In genomic region chr11:95830411-95831275, GRCm38 (mm10) we compare ENCODE assay signal across 8 mouse cellular contexts. TPM values are rescaled to one million over a fixed set of nuclear protein-coding genes. Genes with fewer than 3 reads are reported as not detected.
DNase-seq lines count a peak whose midpoint lies in the region; ATAC-seq and TF ChIP-seq lines count a peak whose summit lies in the region.

No protein-coding gene starts in this region.

- TF ChIP-seq POLR2A in liver, adult 2 months (IDR thresholded peaks at IDR 0.05; ENCODE audit: extremely low read depth, insufficient read depth, low read length) = no peak

- no peak for DNase-seq in liver, adult 2 months (ENCODE audit: extremely low read depth, low read depth, low spot score)
- DNase-seq in liver = no peak
- peak; percentile 53 for DNase-seq in induced T-regulatory cell, adult 2 months (ENCODE audit: low read depth)
- DNase-seq in frontal cortex, adult 2 months (ENCODE audit: extremely low spot score in 1 of 2, low spot score in 1 of 2) = no peak
- DNase-seq in ovary, postnatal 10 days (ENCODE audit: low spot score) = no peak

- no peak for TF ChIP-seq CTCF in liver, adult 2 months (IDR thresholded peaks at IDR 0.05; ENCODE audit: low read depth, low read length)

- no peaks in the 10 kb centered on the region for H3K36me3 ChIP-seq in liver, adult 2 months (ENCODE audit: control insufficient read depth, insufficient read depth, low read length)
- no peaks in the 10 kb centered on the region for H3K36me3 ChIP-seq in embryonic facial prominence, embryonic 13.5 days
- H3K36me3 ChIP-seq in midbrain, embryonic 15.5 days (replicated peaks) = no peaks in the 10 kb centered on the region

- H3K9ac ChIP-seq in liver, adult 2 months (ENCODE audit: low read depth, low read length) = no peak overlapping the region
- H3K9ac ChIP-seq in embryonic facial prominence, embryonic 13.5 days = peak overlapping the region; percentile 61
- no peak overlapping the region for H3K9ac ChIP-seq in midbrain, embryonic 15.5 days

- H3K27me3 ChIP-seq in liver, adult 2 months (ENCODE audit: control insufficient read depth, insufficient read depth, low read length) = peaks cover 5% of the 10 kb centered on the region; the same call in 1 of the 2 replicates
- peaks cover 98% of the 10 kb centered on the region for H3K27me3 ChIP-seq in embryonic facial prominence, embryonic 13.5 days
- H3K27me3 ChIP-seq in midbrain, embryonic 15.5 days (replicated peaks) = peaks cover 92% of the 10 kb centered on the region

- peak overlapping the region; percentile 3; the same call in 1 of the 2 replicates for H3K4me3 ChIP-seq in liver, adult 2 months (ENCODE audit: insufficient read depth, low read depth, low read length)
- H3K4me3 ChIP-seq in embryonic facial prominence, embryonic 13.5 days = peak overlapping the region; percentile 36
- peak overlapping the region; percentile 22 for H3K4me3 ChIP-seq in midbrain, embryonic 15.5 days

- no peaks in the 10 kb centered on the region for H3K9me3 ChIP-seq in embryonic facial prominence, embryonic 13.5 days
- no peaks in the 10 kb centered on the region for H3K9me3 ChIP-seq in midbrain, embryonic 15.5 days

- no peaks in the 10 kb centered on the region for H3K79me2 ChIP-seq in liver, adult 2 months (ENCODE audit: control insufficient read depth, insufficient read depth, low read length)

- ATAC-seq in embryonic facial prominence, embryonic 13.5 days (ENCODE audit: insufficient number of reproducible peaks, insufficient read depth, low FRiP score, low TSS enrichment, low read depth) = no peak
- no peak for ATAC-seq in midbrain, embryonic 15.5 days (replicated peaks)
- no peak for ATAC-seq in activated CD4-positive, CD25-positive, alpha-beta regulatory T cell, adult 4 months

- H3K4me1 ChIP-seq in liver, adult 2 months (ENCODE audit: control insufficient read depth, insufficient read depth, low read length) = peaks cover 7% of the 10 kb centered on the region; the same call in 1 of the 2 replicates
- peaks cover 37% of the 10 kb centered on the region for H3K4me1 ChIP-seq in embryonic facial prominence, embryonic 13.5 days
- H3K4me1 ChIP-seq in midbrain, embryonic 15.5 days = peaks cover 28% of the 10 kb centered on the region

- peak overlapping the region; percentile 60 for H3K4me2 ChIP-seq in embryonic facial prominence, embryonic 13.5 days
- H3K4me2 ChIP-seq in midbrain, embryonic 15.5 days = peak overlapping the region; percentile 42

- no peak overlapping the region for H3K27ac ChIP-seq in liver, adult 2 months (replicated peaks; ENCODE audit: insufficient read depth, low read depth, low read length)
- H3K27ac ChIP-seq in embryonic facial prominence, embryonic 13.5 days = no peak overlapping the region
- no peak overlapping the region for H3K27ac ChIP-seq in midbrain, embryonic 15.5 days

- WGBS in liver, adult 2 months = 38% methylated on average over 80 of the region's 80 CpGs
- WGBS in embryonic facial prominence, embryonic 13.5 days = 2% methylated on average over 80 of the region's 80 CpGs
- WGBS in midbrain, embryonic 15.5 days = 2% methylated on average over 80 of the region's 80 CpGs

RNA-seq across cellular contexts. Expression of gene Phospho1, which starts 6.3 kb away (rescaled TPM):
- 1.6 TPM in 2 replicates for total RNA-seq in liver, adult 2 months (2014; rRNA removed)
- 31.8 and 32.8 TPM in 2 replicates for polyA plus RNA-seq in liver, adult 2 months (2012; rRNA removed)
- polyA plus RNA-seq in embryonic facial prominence, embryonic 13.5 days (2015; fragmentation: Nextera tagmentation; extraction: Ambion mirVana) = 2.3 and 4.6 TPM in 2 replicates
- not detected in 2 replicates for polyA plus RNA-seq in midbrain, embryonic 15.5 days (2015; fragmentation: Nextera tagmentation; extraction: Ambion mirVana)
- polyA plus RNA-seq in activated CD4-positive, CD25-positive, alpha-beta regulatory T cell, adult 4 months (2017; shearing (Covaris generic)) = not detected
- polyA plus RNA-seq in frontal cortex, adult 2 months (2012; rRNA removed) = 68.7 and 70.4 TPM in 2 replicates

RNA-seq across cellular contexts. Expression of gene Gngt2, which starts 6.4 kb away (rescaled TPM):
- total RNA-seq in liver, adult 2 months (2014; rRNA removed) = 11.5 and 13.7 TPM in 2 replicates
- 3.9 and 5.1 TPM in 2 replicates for polyA plus RNA-seq in liver, adult 2 months (2012; rRNA removed)
- 12.9 and 13.3 TPM in 2 replicates for polyA plus RNA-seq in embryonic facial prominence, embryonic 13.5 days (2015; fragmentation: Nextera tagmentation; extraction: Ambion mirVana)
- polyA plus RNA-seq in midbrain, embryonic 15.5 days (2015; fragmentation: Nextera tagmentation; extraction: Ambion mirVana) = 2.8 and 3.6 TPM in 2 replicates
- polyA plus RNA-seq in activated CD4-positive, CD25-positive, alpha-beta regulatory T cell, adult 4 months (2017; shearing (Covaris generic)) = 10 to 100 TPM; 47.5 to 58.4 TPM
- polyA plus RNA-seq in frontal cortex, adult 2 months (2012; rRNA removed) = 7.2 and 9.4 TPM in 2 replicates

RNA-seq across cellular contexts. Expression of gene Abi3, which starts 11.6 kb away (rescaled TPM):
- 1.1 and 3.2 TPM in 2 replicates for total RNA-seq in liver, adult 2 months (2014; rRNA removed)
- 7.6 and 11.7 TPM in 2 replicates for polyA plus RNA-seq in liver, adult 2 months (2012; rRNA removed)
- polyA plus RNA-seq in embryonic facial prominence, embryonic 13.5 days (2015; fragmentation: Nextera tagmentation; extraction: Ambion mirVana) = 4.4 and 7.9 TPM in 2 replicates
- polyA plus RNA-seq in midbrain, embryonic 15.5 days (2015; fragmentation: Nextera tagmentation; extraction: Ambion mirVana) = 2.0 and 2.9 TPM in 2 replicates
- polyA plus RNA-seq in activated CD4-positive, CD25-positive, alpha-beta regulatory T cell, adult 4 months (2017; shearing (Covaris generic)) = 10 to 100 TPM; 58.8 to 59.2 TPM
- polyA plus RNA-seq in frontal cortex, adult 2 months (2012; rRNA removed) = 9.6 and 11.2 TPM in 2 replicates
